Mouse (Mus musculus): ENCODE data around the gene Fndc5. TPM values are rescaled to one million over a fixed set of nuclear protein-coding genes. Genes with fewer than 3 reads are reported as not detected.

Fndc5 gene
- polyA plus RNA-seq (2015; fragmentation: Nextera tagmentation; extraction: Ambion mirVana), result 1.9 and 2.0 TPM in 2 replicates

DNA sequence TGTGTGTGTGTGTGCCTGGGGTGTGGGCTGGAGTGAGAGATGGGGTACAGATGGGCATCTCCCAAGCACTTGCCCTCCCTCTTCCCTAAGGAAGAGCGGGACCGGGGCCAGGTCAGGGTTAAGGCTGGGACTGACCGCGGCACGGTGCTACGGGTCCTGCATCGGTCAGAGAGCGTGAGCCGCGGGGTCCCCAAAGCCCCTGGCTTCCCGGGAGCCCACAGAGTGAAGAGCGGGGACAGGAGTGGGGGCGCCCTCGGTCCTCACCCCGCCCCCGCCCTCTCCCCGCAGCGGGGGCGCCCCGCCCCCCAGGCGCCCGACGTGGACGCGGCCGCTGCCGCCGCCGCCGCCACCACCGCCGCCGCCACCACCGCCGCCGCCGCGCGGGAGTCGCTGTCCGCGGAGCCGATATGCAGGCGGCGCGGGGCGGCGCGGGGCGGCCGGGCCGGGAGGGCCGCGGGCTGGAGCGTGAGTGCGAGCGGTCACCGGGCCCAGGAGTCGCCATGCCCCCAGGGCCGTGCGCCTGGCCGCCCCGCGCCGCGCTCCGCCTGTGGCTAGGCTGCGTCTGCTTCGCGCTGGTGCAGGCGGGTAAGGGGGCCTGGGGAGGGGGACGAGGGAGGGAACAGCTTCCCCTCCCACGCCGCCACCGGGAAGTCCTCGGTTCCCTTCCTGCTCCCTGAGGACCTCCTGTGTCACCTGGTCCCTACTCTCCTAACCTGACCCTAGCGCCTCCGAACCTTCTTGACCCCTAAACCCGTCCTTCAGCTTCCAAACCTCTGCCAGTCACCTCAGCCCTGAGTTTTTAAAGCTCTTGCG is at the start of gene Fndc5:
Gene Fndc5, plus strand, starts transcription at position 421 of the 813 bp plus-strand sequence.
- Histone ChIP-seq H3K27me3 (peaks cover 50% of the 10 kb centered on the region), H3K9ac (replicated peaks) (peak within 1 kb of the TSS; percentile 71), H3K27ac (no peak within 1 kb of the TSS), H3K4me1 (replicated peaks) (peaks cover 29% of the 10 kb centered on the region), H3K4me3 (replicated peaks) (peak within 1 kb of the TSS; percentile 58), H3K4me2 (replicated peaks) (peak within 1 kb of the TSS; percentile 86), H3K36me3 (no peaks in the 10 kb centered on the region), H3K9me3 (no peaks in the 10 kb centered on the region)
- 2% methylated on average over 9 of the region's 80 CpGs for WGBS
- peak; percentile 44; the same call in 1 of the 2 replicates for ATAC-seq

- Histone ChIP-seq H3K27me3 (no peaks in the 10 kb centered on the region), H3K9ac (replicated peaks) (no peak overlapping the region), H3K36me3 (peaks cover 23% of the 10 kb centered on the region), H3K4me3 (replicated peaks) (no peak overlapping the region), H3K4me1 (replicated peaks) (no peaks in the 10 kb centered on the region), H3K27ac (no peak overlapping the region), H3K9me3 (no peaks in the 10 kb centered on the region), H3K4me2 (replicated peaks) (no peak overlapping the region)
- 71% methylated on average over 5 of the region's 5 CpGs for WGBS
- ATAC-seq, result no peak
Measured at GRCm38 (mm10) chr4:129087850-129088249, 48.9 kb upstream of the Fndc5 start.

DNA sequence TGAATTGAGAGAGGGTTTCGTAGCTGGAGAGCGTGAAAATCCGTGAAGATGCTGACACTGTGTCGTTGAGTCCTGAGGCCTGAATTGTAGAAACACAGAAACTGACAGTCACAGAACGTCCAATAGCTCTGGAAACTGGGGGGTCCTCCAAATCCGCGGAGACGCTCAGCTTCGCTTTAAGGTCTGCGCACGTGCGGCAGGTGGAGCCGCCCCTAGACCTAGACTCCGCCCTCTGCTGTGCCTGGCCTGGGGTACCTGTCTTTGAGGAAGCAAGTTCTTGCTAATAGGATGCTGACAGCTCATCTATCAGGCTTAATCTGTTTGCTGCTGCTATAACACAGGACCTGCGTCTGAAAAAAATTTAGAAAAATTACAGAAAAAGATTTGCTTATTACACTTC is 41.5 kb upstream of the Fndc5 start:
- Histone ChIP-seq H3K27ac (no peak overlapping the region), H3K36me3 (no peaks in the 10 kb centered on the region), H3K27me3 (no peaks in the 10 kb centered on the region), H3K4me2 (replicated peaks) (no peak overlapping the region), H3K9me3 (no peaks in the 10 kb centered on the region), H3K4me1 (replicated peaks) (no peaks in the 10 kb centered on the region), H3K9ac (replicated peaks) (no peak overlapping the region), H3K4me3 (replicated peaks) (no peak overlapping the region)
- no peak for ATAC-seq
- WGBS, result 42% methylated on average over 15 of the region's 15 CpGs

- H3K4me1 ChIP-seq (replicated peaks), result no peaks in the 10 kb centered on the region
- H3K4me2 ChIP-seq (replicated peaks), result no peak overlapping the region
- no peak overlapping the region for H3K4me3 ChIP-seq (replicated peaks)
- no peak overlapping the region for H3K9ac ChIP-seq (replicated peaks)
- H3K36me3 ChIP-seq, result no peaks in the 10 kb centered on the region
- H3K27ac ChIP-seq, result no peak overlapping the region
- 78% methylated on average over 7 of the region's 7 CpGs for WGBS
- no peak for ATAC-seq
- H3K9me3 ChIP-seq, result no peaks in the 10 kb centered on the region
- no peaks in the 10 kb centered on the region for H3K27me3 ChIP-seq
Measured at GRCm38 (mm10) chr4:129097006-129097405, 39.8 kb upstream of the Fndc5 start.

- 82% methylated on average over 14 of the region's 14 CpGs for WGBS
- Histone ChIP-seq H3K9ac (replicated peaks) (no peak overlapping the region), H3K9me3 (no peaks in the 10 kb centered on the region), H3K4me3 (replicated peaks) (no peak overlapping the region), H3K27ac (no peak overlapping the region), H3K36me3 (no peaks in the 10 kb centered on the region), H3K27me3 (peaks cover 41% of the 10 kb centered on the region), H3K4me1 (replicated peaks) (peaks cover 12% of the 10 kb centered on the region), H3K4me2 (replicated peaks) (no peak overlapping the region)
- ATAC-seq, result no peak
Measured at GRCm38 (mm10) chr4:129102133-129102829, 34.5 kb upstream of the Fndc5 start.

DNA sequence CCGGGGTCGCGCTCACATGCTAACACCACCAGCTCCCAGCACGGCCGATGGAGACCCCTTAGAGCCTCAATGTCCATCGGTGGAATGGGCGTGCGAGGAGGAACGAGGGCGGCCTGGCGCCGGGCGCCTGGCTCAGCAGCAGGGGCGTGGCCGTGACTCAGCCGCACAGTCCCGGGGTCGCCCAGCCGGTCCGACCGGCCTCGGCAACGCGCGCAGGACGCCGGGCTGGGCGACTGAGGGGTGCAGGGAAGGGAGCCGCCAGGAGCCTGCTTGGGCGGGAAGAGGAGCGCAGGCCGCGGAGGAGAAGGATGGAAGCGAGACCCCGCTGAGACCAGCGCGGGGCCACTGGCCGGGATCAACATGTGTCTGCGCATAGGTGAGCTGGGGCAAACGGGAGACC is 31.4 kb upstream of the Fndc5 start, which contains the start of gene Tmem54:
Gene Tmem54, plus strand, starts transcription at position 193 of the 400 bp plus-strand sequence.
- H3K27ac ChIP-seq, result no peak within 1 kb of the TSS
- no peaks in the 10 kb centered on the region for H3K36me3 ChIP-seq
- peak within 1 kb of the TSS; percentile 46 for H3K4me2 ChIP-seq (replicated peaks)
- 4% methylated on average over 39 of the region's 40 CpGs for WGBS
- ATAC-seq, result no peak
- H3K27me3 ChIP-seq, result peaks cover 52% of the 10 kb centered on the region
- H3K9ac ChIP-seq (replicated peaks), result peak within 1 kb of the TSS; percentile 39; the same call in 1 of the 2 replicates
- H3K9me3 ChIP-seq, result no peaks in the 10 kb centered on the region
- peak within 1 kb of the TSS; percentile 26 for H3K4me3 ChIP-seq (replicated peaks)
- H3K4me1 ChIP-seq (replicated peaks), result peaks cover 12% of the 10 kb centered on the region

DNA sequence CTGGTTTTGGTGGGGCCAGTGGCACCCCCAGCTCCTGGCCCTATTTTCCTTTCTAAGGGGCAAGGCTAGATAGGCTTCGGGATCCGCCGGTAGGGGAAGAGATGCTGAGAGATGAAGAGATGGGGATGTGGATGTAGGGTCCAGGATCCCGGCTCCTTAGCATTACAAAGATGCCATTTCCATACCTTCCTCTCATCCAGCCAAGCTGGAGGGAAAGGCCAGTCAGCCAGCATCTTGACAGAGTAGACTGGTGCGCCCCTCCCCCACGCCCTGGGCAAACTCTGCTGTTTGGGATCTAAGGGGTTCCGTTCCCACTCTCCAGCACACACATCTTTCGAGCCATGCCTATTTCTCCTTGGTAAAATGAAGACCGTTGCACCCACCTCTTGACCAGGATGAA is 30.7 kb upstream of the Fndc5 start:
- no peak for ATAC-seq
- H3K4me1 ChIP-seq (replicated peaks), result peaks cover 12% of the 10 kb centered on the region
- H3K9me3 ChIP-seq, result no peaks in the 10 kb centered on the region
- no peak overlapping the region for H3K4me3 ChIP-seq (replicated peaks)
- no peaks in the 10 kb centered on the region for H3K36me3 ChIP-seq
- peaks cover 52% of the 10 kb centered on the region for H3K27me3 ChIP-seq
- no peak overlapping the region for H3K4me2 ChIP-seq (replicated peaks)
- 17% methylated on average over 9 of the region's 9 CpGs for WGBS
- no peak overlapping the region for H3K27ac ChIP-seq
- H3K9ac ChIP-seq (replicated peaks), result no peak overlapping the region

DNA sequence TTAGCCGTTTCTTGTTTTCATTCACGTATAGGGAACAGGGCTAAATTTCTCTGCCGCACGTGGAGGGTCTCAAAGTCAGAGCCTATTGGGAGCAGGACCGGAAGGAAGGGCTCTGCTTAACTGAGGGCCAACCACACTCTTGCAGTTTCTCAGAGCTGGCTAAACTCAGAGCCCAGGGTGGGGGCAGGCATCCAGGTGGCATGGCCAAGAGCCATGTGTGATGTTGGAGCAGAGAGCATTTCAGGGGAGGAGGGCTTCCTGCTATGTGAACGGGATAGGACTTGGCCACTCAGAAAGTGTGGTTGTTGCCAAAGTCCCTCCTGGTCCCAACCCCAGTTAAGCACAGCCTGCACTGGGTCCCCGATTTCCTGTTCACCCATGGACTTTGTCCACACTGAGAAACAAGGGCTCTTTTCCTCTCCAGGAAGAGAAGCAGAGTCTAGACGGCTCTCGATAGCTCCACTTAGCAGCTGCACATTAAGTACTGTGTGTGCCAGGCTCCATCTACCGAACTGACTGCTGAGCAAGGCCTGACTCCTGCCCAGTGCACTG is 29.4 kb upstream of the Fndc5 start:
- Histone ChIP-seq H3K9ac (replicated peaks) (no peak overlapping the region), H3K27ac (no peak overlapping the region), H3K4me1 (replicated peaks) (peaks cover 12% of the 10 kb centered on the region), H3K36me3 (no peaks in the 10 kb centered on the region), H3K4me2 (replicated peaks) (no peak overlapping the region), H3K27me3 (peaks cover 52% of the 10 kb centered on the region), H3K4me3 (replicated peaks) (no peak overlapping the region), H3K9me3 (no peaks in the 10 kb centered on the region)
- 73% methylated on average over 10 of the region's 10 CpGs for WGBS
- no peak for ATAC-seq

DNA sequence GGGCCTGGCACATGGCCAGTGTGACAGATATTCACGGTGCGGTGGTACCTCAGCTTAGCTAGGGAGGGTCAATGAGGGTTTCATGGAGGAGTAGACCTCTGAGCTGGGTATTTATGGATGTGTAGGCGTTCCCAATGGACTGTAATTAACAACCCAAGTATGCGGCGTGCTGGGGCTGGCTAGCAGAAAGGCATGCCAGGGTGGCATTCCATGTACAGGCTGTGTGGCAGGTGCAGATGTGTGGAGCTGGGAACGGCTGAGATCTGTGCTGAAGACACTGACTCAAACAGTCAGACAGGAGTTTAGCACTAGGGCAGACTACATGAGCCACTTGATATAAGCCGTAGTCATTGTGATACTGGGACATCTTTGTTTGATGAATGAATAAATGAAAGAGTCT is 28.2 kb upstream of the Fndc5 start:
- Histone ChIP-seq H3K4me3 (replicated peaks) (no peak overlapping the region), H3K27ac (no peak overlapping the region), H3K36me3 (no peaks in the 10 kb centered on the region), H3K9me3 (no peaks in the 10 kb centered on the region), H3K4me1 (replicated peaks) (peaks cover 20% of the 10 kb centered on the region), H3K4me2 (replicated peaks) (no peak overlapping the region), H3K9ac (replicated peaks) (no peak overlapping the region), H3K27me3 (peaks cover 45% of the 10 kb centered on the region)
- WGBS, result 86% methylated on average over 7 of the region's 7 CpGs
- no peak for ATAC-seq

DNA sequence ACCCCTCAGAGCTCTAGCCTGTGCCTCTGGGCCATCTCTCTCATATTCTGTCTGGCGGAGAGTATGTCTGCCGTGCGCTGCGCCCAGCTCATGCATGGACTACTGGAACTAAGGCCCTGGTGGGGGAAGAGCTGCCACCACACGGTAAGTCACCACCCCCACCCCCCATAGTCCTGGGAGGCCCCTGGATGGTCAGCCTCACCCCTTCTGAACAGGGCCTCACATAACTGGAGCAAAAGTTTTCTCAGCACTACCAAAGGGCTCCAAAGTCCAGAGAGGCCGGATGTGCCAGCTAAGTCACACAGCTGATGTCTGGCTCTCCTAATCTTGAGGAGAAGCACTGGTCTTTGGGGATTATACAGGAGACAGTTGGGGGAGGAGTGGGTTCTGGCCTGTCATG is 26.0 kb upstream of the Fndc5 start:
- Histone ChIP-seq H3K36me3 (no peaks in the 10 kb centered on the region), H3K4me3 (replicated peaks) (no peak overlapping the region), H3K27me3 (peaks cover 24% of the 10 kb centered on the region), H3K9me3 (no peaks in the 10 kb centered on the region), H3K27ac (no peak overlapping the region), H3K9ac (replicated peaks) (no peak overlapping the region), H3K4me1 (replicated peaks) (peaks cover 25% of the 10 kb centered on the region), H3K4me2 (replicated peaks) (no peak overlapping the region)
- no peak for ATAC-seq
- WGBS, result 91% methylated on average over 6 of the region's 6 CpGs

DNA sequence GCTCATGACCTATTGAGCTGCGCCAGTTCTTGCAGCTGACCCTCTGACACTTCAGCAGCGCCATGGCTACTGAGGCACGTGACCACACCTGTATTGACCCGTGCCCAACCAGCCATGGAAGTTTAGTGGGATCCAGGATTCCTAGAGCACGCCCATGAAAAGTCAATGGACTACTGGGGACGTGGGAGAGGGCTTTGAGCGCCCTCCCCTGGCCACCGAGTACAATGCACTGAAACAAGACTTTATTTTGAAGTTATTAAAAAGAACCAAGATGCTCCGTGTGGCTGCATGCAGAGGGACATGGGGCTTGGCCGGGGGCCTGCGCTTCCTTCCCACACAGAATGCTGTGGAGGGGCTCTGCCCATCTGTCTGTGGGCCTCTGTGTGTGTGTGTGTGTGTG is 25.4 kb upstream of the Fndc5 start:
- 64% methylated on average over 11 of the region's 11 CpGs for WGBS
- Histone ChIP-seq H3K27ac (no peak overlapping the region), H3K4me1 (replicated peaks) (peaks cover 20% of the 10 kb centered on the region), H3K27me3 (peaks cover 18% of the 10 kb centered on the region), H3K9ac (replicated peaks) (no peak overlapping the region), H3K4me2 (replicated peaks) (no peak overlapping the region), H3K4me3 (replicated peaks) (no peak overlapping the region), H3K36me3 (no peaks in the 10 kb centered on the region), H3K9me3 (no peaks in the 10 kb centered on the region)
- ATAC-seq, result no peak

- ATAC-seq, result no peak
- H3K4me3 ChIP-seq (replicated peaks), result no peak overlapping the region
- peaks cover 20% of the 10 kb centered on the region for H3K4me1 ChIP-seq (replicated peaks)
- no peaks in the 10 kb centered on the region for H3K36me3 ChIP-seq
- no peaks in the 10 kb centered on the region for H3K9me3 ChIP-seq
- H3K4me2 ChIP-seq (replicated peaks), result no peak overlapping the region
- H3K27me3 ChIP-seq, result peaks cover 16% of the 10 kb centered on the region
- no peak overlapping the region for H3K9ac ChIP-seq (replicated peaks)
- WGBS, result 69% methylated on average over 13 of the region's 13 CpGs
- peak overlapping the region; percentile 25; the same call in 1 of the 2 replicates for H3K27ac ChIP-seq
Measured at GRCm38 (mm10) chr4:129112231-129112630, 24.6 kb upstream of the Fndc5 start.
